24 mouse cellular contexts compared by ENCODE assay signal in the genomic region with DNA sequence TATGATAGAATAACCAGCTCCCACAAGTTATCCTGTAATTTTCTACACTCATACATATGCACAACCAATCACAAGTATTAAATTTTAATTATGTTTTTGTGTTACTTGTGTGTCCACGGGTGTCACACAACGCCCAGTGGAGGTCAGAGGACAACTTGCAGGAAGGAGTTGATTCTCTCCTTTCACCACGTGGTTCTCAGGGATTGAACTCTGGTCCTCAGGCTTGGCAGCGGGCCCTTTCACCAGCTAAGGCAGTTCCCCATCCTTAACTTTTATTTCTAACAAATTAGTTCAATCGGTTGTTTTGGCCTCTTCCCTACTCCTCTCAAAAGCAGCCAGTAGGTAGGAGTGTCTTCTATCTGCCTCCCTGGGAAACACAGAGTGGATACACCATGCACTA. TPM values are rescaled to one million over a fixed set of nuclear protein-coding genes. Genes with fewer than 3 reads are reported as not detected.
DNase-seq lines count a peak whose midpoint lies in the region; ATAC-seq and TF ChIP-seq lines count a peak whose summit lies in the region.
"Had no signal": no experiment of that assay in that cellular context is flagged by ENCODE, and none has a peak within 500 bp of the region (broad histone marks: within the 10 kb centered on the region; RNA-seq: fewer than 3 reads in every experiment).

No protein-coding gene starts in this region.

- H3K4me1 ChIP-seq in kidney, embryonic 16.5 days (ENCODE audit: insufficient read depth, low read length): peaks cover 11% of the 10 kb centered on the region
- H3K4me1 ChIP-seq in kidney, embryonic 14.5 days (ENCODE audit: control insufficient read depth, insufficient read depth, low read length): 0 out of 2 replicates have a peak, but pooled peaks cover 3% of the 10 kb centered on the region
- peaks cover 2% of the 10 kb centered on the region; the same call in 1 of the 2 replicates for H3K4me1 ChIP-seq in stomach, embryonic 15.5 days
- no peaks in the 10 kb centered on the region for H3K4me1 ChIP-seq in stomach, postnatal 0 days (replicated peaks; ENCODE audit: control insufficient read depth, insufficient read depth)

- H3K9me3 ChIP-seq in kidney, embryonic 16.5 days (ENCODE audit: low read length): no peaks in the 10 kb centered on the region
- H3K9me3 ChIP-seq in kidney, embryonic 14.5 days (ENCODE audit: control insufficient read depth, low read length): no peaks in the 10 kb centered on the region
- no peaks in the 10 kb centered on the region for H3K9me3 ChIP-seq in stomach, embryonic 15.5 days
- H3K9me3 ChIP-seq in stomach, postnatal 0 days (ENCODE audit: control insufficient read depth, low read length): no peaks in the 10 kb centered on the region
- H3K9me3 ChIP-seq: forebrain, embryonic 10.5 days; forebrain, embryonic 13.5 days; heart, embryonic 10.5 days; heart, embryonic 13.5 days had no signal

- no peak for ATAC-seq in kidney, embryonic 16.5 days (ENCODE audit: low FRiP score, low TSS enrichment)
- ATAC-seq in kidney, embryonic 14.5 days (ENCODE audit: low FRiP score, low TSS enrichment): no peak
- no peak for ATAC-seq in stomach, embryonic 15.5 days (ENCODE audit: insufficient read depth, low FRiP score, low read depth)
- no peak for ATAC-seq in stomach, postnatal 0 days (ENCODE audit: low FRiP score, low TSS enrichment)
- ATAC-seq: activated CD4-positive, CD25-positive, alpha-beta regulatory T cell, adult 4 months; forebrain, embryonic 13.5 days; forebrain, embryonic 16.5 days had no signal

- 88% methylated on average over 5 of the region's 5 CpGs for WGBS in kidney, embryonic 16.5 days
- 91% methylated on average over 5 of the region's 5 CpGs for WGBS in kidney, embryonic 14.5 days
- WGBS in stomach, embryonic 15.5 days: 89% methylated on average over 5 of the region's 5 CpGs
- WGBS in stomach, postnatal 0 days: 93% methylated on average over 5 of the region's 5 CpGs

- no peak for TF ChIP-seq CTCF in stomach, postnatal 0 days (IDR thresholded peaks at IDR 0.05; ENCODE audit: low read depth)

- no peak for TF ChIP-seq EP300 in stomach, postnatal 0 days (optimal IDR thresholded peaks at IDR 0.05)

- peak; percentile 35 for DNase-seq in kidney, adult 11 months
- DNase-seq in kidney, adult 8-10 months: peak; percentile 30 to 58
- no peak for DNase-seq in stomach, postnatal 0 days (ENCODE audit: low spot score)
- DNase-seq in layer of hippocampus, adult 11-12 months (ENCODE audit: low spot score): no peak
- no peak for DNase-seq in spleen, postnatal 14 days (ENCODE audit: low spot score in 2 of 2)
- DNase-seq: adrenal gland, postnatal 10 days; adrenal gland, postnatal 36 days; cerebellum, adult 18-20 months; cerebellum, adult 9-10 months; cerebellum, postnatal 14 days; gastrocnemius, postnatal 10 days; gastrocnemius, postnatal 36 days; heart, adult 2 months; heart, postnatal 14 days; heart, postnatal 4 days had no signal

- H3K9ac ChIP-seq in kidney, embryonic 16.5 days (replicated peaks; ENCODE audit: low read length): no peak overlapping the region
- H3K9ac ChIP-seq in kidney, embryonic 14.5 days (ENCODE audit: low read depth, low read length): no peak overlapping the region
- no peak overlapping the region for H3K9ac ChIP-seq in stomach, embryonic 15.5 days
- no peak overlapping the region for H3K9ac ChIP-seq in stomach, postnatal 0 days (ENCODE audit: low read length)
- H3K9ac ChIP-seq: forebrain, embryonic 13.5 days; heart, embryonic 13.5 days had no signal

- no peak overlapping the region for H3K4me3 ChIP-seq in kidney, embryonic 16.5 days (ENCODE audit: low read length)
- H3K4me3 ChIP-seq in kidney, embryonic 14.5 days (ENCODE audit: low read length): no peak overlapping the region
- no peak overlapping the region for H3K4me3 ChIP-seq in stomach, embryonic 15.5 days (replicated peaks)
- no peak overlapping the region for H3K4me3 ChIP-seq in stomach, postnatal 0 days (ENCODE audit: low read depth, low read length)
- H3K4me3 ChIP-seq: forebrain, embryonic 10.5 days; forebrain, embryonic 13.5 days; heart, adult 2 months; heart, embryonic 10.5 days; heart, embryonic 13.5 days had no signal

- no peaks in the 10 kb centered on the region for H3K27me3 ChIP-seq in kidney, embryonic 16.5 days (ENCODE audit: insufficient read depth, low read length)
- H3K27me3 ChIP-seq in kidney, embryonic 14.5 days (ENCODE audit: control insufficient read depth, insufficient read depth, low read length): no peaks in the 10 kb centered on the region
- H3K27me3 ChIP-seq in stomach, embryonic 15.5 days (replicated peaks): no peaks in the 10 kb centered on the region
- H3K27me3 ChIP-seq in stomach, postnatal 0 days (ENCODE audit: control insufficient read depth, insufficient read depth, low read length): no peaks in the 10 kb centered on the region
- H3K27me3 ChIP-seq: forebrain, embryonic 13.5 days; heart, embryonic 13.5 days had no signal

- no peaks in the 10 kb centered on the region for H3K36me3 ChIP-seq in kidney, embryonic 16.5 days (ENCODE audit: insufficient read depth, low read length)
- H3K36me3 ChIP-seq in kidney, embryonic 14.5 days (ENCODE audit: control insufficient read depth, insufficient read depth, low read length): no peaks in the 10 kb centered on the region
- no peaks in the 10 kb centered on the region for H3K36me3 ChIP-seq in stomach, embryonic 15.5 days
- H3K36me3 ChIP-seq in stomach, postnatal 0 days (ENCODE audit: control insufficient read depth, insufficient read depth, low read length): no peaks in the 10 kb centered on the region
- H3K36me3 ChIP-seq: forebrain, embryonic 10.5 days; heart, embryonic 10.5 days; heart, embryonic 13.5 days had no signal

- H3K27ac ChIP-seq in kidney, embryonic 16.5 days (ENCODE audit: low read length): no peak overlapping the region
- H3K27ac ChIP-seq in kidney, embryonic 14.5 days (ENCODE audit: low read depth, low read length): no peak overlapping the region
- 0 out of 2 replicates have a peak overlapping the region, but pooled peaks have one; percentile 7 for H3K27ac ChIP-seq in stomach, embryonic 15.5 days
- H3K27ac ChIP-seq in stomach, postnatal 0 days (replicated peaks): no peak overlapping the region
- H3K27ac ChIP-seq: forebrain, embryonic 13.5 days; heart, adult 2 months; heart, embryonic 10.5 days; heart, embryonic 13.5 days had no signal

- H3K4me2 ChIP-seq in kidney, embryonic 16.5 days (replicated peaks; ENCODE audit: low read depth, low read length): no peak overlapping the region
- no peak overlapping the region for H3K4me2 ChIP-seq in kidney, embryonic 14.5 days (replicated peaks; ENCODE audit: low read depth, low read length)
- no peak overlapping the region for H3K4me2 ChIP-seq in stomach, embryonic 15.5 days
- H3K4me2 ChIP-seq in stomach, postnatal 0 days (replicated peaks; ENCODE audit: low read depth): no peak overlapping the region
- H3K4me2 ChIP-seq: forebrain, embryonic 13.5 days had no signal

RNA-seq across cellular contexts. Expression of gene Tent5c, which starts 24.5 kb away (rescaled TPM):
- 8.3 and 9.2 TPM in 2 replicates for polyA plus RNA-seq in kidney, embryonic 16.5 days (2015; fragmentation: Nextera tagmentation; extraction: Ambion mirVana)
- polyA plus RNA-seq in kidney, embryonic 14.5 days (2014; fragmentation: Nextera tagmentation; extraction: Ambion mirVana): 1.8 and 5.7 TPM in 2 replicates
- polyA plus RNA-seq in stomach, embryonic 15.5 days (2015; fragmentation: Nextera tagmentation; extraction: Ambion mirVana): 22.6 and 26.0 TPM in 2 replicates
- 2.5 and 2.8 TPM in 2 replicates for polyA plus RNA-seq in stomach, postnatal 0 days (2015; fragmentation: Nextera tagmentation; extraction: Ambion mirVana)

Comparison
In these comparisons a context has a peak if more than half of its experiments do, and no peak if none do; other contexts are left out.
1. DNase-seq: peak in kidney, adult 11 months (single experiment) and kidney, adult 8-10 months (2 of 2); none in stomach, postnatal 0 days (single experiment), layer of hippocampus, adult 11-12 months (single experiment) and spleen, postnatal 14 days (0 of 2).